Mouse (Mus musculus): ENCODE data around the gene Gm12800. TPM values are rescaled to one million over a fixed set of nuclear protein-coding genes. Genes with fewer than 3 reads are reported as not detected.
"Not testable (repeated sequence)": the region's sequence is repeated elsewhere in the genome, so short reads cannot be mapped to it uniquely, and the experiment has no call there.

Gm12800 gene
- not detected in 2 replicates for total RNA-seq (2021)
- long read RNA-seq: 0 reads

DNA sequence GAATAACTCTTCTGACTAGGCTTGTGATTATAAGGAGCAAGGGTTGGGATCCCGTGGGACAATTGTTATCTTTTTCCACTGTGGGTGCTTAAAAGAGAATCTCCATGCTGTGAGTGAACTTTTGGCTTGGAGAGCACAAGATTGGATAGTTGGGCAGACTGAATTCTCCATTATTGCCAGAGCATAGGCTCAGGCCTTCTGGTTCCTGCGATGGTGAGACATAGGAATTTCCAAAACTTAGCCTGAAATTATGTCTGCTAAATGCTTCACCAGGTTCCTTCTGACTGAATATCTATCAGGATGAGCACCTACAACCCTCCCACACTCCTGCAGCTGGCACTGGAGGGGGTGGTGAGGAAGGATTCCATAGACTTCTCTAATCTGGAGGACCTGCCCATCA, at the start of gene Gm12800:
Gene Gm12800, plus strand, starts transcription at position 301 of the 400 bp plus-strand sequence.
- not testable (repeated sequence) for DNase-seq

DNA sequence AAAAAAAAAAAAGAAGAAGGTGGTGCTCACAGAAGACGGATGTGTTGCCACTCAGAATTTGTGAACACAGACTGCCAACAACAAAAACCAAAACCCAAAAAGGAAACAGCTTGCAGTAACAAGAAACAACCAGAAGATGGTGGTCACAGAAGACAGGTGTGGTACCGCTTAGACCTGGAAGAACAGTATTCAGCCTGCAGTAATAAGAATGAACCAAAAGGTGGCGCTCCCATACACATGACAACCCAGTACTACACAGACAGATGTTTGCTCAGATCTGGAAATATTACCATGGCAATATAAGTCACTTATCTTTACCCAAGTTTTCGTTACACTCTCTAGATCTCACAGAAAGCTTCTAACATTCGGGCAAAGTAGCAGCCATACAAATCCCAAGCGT, 48.0 kb upstream of the Gm12800 start:
- no peak for DNase-seq

DNA sequence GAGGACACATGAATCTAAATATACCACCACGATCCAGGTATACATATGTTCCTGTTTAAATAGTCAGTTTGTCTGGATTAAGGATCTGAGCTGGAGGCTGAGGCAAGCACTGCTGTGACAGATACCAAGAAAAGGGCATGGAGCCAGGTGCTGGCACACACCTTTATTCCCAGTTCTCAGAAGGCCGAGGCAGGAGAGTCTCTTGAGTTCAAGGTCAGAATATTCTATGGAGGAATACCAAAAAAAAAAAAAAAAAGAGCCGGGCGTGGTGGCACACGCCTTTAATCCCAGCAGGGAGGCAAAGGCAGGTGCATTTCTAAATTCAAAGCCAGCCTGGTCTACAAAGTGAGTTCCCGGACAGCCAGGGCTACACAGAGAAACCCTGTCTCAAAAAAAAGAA, 46.6 kb upstream of the Gm12800 start:
- no peak for DNase-seq

DNA sequence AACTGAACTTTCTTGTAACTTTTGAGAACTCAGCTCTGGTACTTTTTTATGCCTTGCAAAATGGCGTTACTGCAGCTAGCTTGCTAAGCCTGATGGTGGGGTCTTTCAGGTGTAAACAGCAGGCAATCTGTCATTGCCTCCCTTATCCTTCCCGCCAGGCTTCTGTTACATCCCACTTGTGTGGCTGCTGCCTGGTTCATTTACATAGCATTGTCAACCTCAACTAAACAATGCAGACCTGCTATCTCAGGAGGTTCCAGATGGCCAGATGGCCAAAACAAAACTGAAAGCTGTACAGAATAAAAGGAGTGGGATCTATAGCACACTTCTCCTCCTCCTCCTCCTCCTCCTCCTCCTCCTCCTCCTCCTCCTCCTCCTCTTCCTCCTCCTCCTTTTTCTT, 36.9 kb upstream of the Gm12800 start:
- not testable (repeated sequence) for DNase-seq

DNA sequence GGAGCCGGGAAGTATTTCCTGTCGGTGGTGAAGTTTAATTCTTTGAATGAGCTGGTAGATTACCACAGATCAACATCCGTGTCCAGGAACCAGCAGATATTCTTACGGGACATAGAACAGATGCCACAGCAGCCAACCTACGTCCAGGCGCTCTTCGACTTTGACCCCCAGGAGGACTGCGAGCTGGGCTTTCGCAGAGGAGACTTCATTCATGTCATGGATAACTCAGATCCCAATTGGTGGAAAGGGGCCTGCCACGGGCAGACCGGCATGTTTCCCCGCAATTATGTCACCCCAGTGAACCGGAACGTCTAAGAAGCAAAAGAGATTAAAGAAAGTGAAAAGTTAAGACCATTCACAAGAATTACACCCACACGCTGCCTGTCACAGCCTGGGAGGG, 33.2 kb upstream of the Gm12800 start:
- not testable (repeated sequence) for DNase-seq

DNA sequence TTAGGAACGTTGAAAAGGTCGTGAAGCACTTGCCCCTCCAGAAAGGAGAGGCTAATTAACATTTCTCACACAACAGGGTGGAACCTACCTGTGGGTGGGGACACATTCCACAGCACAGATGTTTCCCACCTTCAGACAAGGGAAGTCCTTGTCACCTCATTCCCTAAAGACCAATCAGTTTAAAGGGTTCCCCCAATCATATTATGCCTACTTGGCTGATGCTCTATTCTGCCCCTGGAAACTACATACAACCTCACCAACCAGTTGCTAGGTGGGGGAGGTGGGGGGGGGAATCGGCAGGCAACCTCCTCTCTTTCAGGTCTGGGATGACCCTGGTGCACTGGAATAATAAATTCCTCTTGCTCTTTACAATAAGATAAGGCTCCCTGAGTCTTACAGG, 25.3 kb upstream of the Gm12800 start:
- DNase-seq: no peak

DNA sequence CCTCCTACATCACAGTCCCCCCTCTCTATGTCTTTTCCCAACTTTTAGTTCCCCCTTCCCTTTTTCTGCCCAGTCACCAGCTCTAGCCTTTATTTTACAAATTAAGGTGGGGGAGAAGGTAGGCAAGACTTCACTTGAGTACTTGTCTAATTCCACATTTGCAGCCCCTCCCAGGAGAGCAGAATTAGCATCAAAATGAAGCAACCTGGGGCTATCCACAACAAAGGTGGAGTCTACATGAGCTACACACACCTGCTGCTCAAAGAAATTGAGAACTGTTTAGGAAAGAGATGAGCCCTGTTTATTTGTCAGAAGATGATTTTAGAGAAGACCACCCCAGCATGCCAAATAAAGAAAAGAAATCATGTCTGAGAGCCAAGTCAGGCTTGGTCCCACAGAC, 19.5 kb upstream of the Gm12800 start:
- DNase-seq: no peak

DNA sequence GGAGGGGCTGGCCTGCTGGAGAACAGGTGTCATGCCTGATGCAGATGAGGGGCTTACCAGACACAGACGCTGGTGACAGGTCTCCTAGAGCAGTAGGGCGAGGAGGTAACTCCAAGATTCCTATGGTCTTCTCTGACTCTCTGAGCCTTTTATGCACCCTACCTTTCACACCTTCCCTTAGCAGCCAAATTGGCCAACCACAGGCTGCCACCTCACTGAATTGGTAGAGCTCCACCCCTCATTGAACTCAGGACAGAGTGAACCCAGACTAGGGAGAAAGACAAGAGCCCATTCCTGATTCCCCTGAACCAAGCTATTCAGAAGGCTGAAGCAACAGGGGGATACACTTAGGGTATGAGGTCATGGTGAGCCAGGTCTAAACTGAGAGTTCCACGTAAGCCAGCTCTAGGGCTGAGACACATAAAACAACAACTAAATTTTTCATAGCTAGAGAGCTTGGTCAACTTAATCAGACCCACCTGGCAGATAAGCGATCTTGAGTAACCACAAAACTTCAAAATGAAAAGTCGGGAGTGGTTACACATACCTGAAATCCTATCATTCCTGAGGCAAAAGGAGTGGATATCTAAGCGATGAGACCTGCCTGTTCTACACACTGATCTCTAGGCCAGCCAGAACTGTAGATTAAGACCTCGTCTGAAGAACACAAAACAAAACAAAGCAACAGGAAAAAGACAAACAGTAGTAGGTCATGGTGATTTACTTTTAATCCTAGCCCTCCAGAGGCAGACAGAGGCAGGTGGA, 15.1 kb upstream of the Gm12800 start, which contains the start of gene C130073F10Rik:
Gene C130073F10Rik, minus strand, starts transcription at position 134 of the 765 bp plus-strand sequence.
- DNase-seq: no peak

DNA sequence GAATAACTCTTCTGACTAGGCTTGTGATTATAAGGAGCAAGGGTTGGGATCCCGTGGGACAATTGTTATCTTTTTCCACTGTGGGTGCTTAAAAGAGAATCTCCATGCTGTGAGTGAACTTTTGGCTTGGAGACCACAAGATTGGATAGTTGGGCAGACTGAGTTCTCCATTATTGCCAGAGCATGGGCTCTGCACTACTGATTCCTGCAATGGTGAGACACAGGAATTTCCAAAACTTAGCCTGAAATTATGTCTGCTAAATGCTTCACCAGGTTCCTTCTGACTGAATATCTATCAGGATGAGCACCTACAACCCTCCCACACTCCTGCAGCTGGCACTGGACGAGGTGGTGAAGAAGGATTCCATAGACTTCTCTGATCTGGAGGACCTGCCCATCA, 31.2 kb downstream of the Gm12800 start, which contains the start of gene Gm12794:
Gene Gm12794, plus strand, starts transcription at position 301 of the 400 bp plus-strand sequence.
- DNase-seq: not testable (repeated sequence)

Other genes starting within 250 kb of the Gm12800 start
- 11.8 and 14.5 TPM in 2 replicates for gene Lepr, start 191.7 kb upstream of the Gm12800 start, total RNA-seq (2021)
- not detected in 2 replicates for gene B020004J07Rik, start 65.1 kb upstream of the Gm12800 start, total RNA-seq (2021)
- not detected in 2 replicates for gene C130073F10Rik, start 15.3 kb upstream of the Gm12800 start, total RNA-seq (2021)
- gene Gm12794, start 31.3 kb downstream of the Gm12800 start, total RNA-seq (2021): not detected in 2 replicates
- gene Gm12790, start 71.9 kb downstream of the Gm12800 start, total RNA-seq (2021): not detected in 2 replicates
- gene Gm12789, start 77.5 kb downstream of the Gm12800 start, total RNA-seq (2021): not detected in 2 replicates
- gene Pde4b, start 178.4 kb downstream of the Gm12800 start, total RNA-seq (2021): 3.7 and 4.7 TPM in 2 replicates

All from adrenal gland, postnatal 25 days (tissue).